Mouse (Mus musculus) embryonic facial prominence, embryonic 15.5 days (tissue): Measurements from ENCODE around the gene Msx3. TPM values are rescaled to one million over a fixed set of nuclear protein-coding genes. Genes with fewer than 3 reads are reported as not detected.

Experiments used
- ATAC-seq: fragments of 200-750 bp; cut with Nextera tagmentation; 2 replicates; pipeline ENCODE4 v1.8.0; 2017; ENCODE audit warnings: low read depth, moderate TSS enrichment; ENCODE audit not compliant: insufficient number of reproducible peaks, low FRiP score, low TSS enrichment
- H3K27ac ChIP-seq: fragments of 300-500 bp; sonication (generic); replicated peaks from 2 replicates; pipeline ENCODE4 v1.5.1; 2015; ENCODE audit warnings: mild to moderate bottlenecking, inconsistent platforms
- H3K27me3 ChIP-seq: fragments of 300-500 bp; sonication (generic); 2 replicates; pipeline ENCODE4 v1.6.1; 2015; ENCODE audit warnings: inconsistent platforms
- H3K36me3 ChIP-seq: fragments of 300-500 bp; sonication (generic); 2 replicates; pipeline ENCODE4 v1.6.1; 2015; ENCODE audit warnings: mild to moderate bottlenecking, inconsistent platforms
- H3K4me1 ChIP-seq: fragments of 300-500 bp; sonication (generic); 2 replicates; pipeline ENCODE4 v1.6.1; 2015; ENCODE audit warnings: inconsistent platforms
- H3K4me2 ChIP-seq: fragments of 300-500 bp; sonication (generic); replicated peaks from 2 replicates; pipeline ENCODE4 v1.6.1; 2015; ENCODE audit warnings: mild to moderate bottlenecking, inconsistent platforms
- H3K4me3 ChIP-seq: fragments of 300-500 bp; sonication (generic); replicated peaks from 2 replicates; pipeline ENCODE4 v1.5.1; 2015; ENCODE audit warnings: mild to moderate bottlenecking, inconsistent platforms
- H3K9ac ChIP-seq: fragments of 300-500 bp; sonication (generic); 2 replicates; pipeline ENCODE4 v1.6.1; 2015; ENCODE audit warnings: inconsistent platforms
- H3K9me3 ChIP-seq: fragments of 300-500 bp; sonication (generic); replicated peaks from 2 replicates; pipeline ENCODE4 v1.6.1; 2016; ENCODE audit warnings: inconsistent platforms
- WGBS: fragments of 180-500 bp; shearing (Covaris S2); methylation state at CpG from one replicate; pipeline ENCODE4 v1.1.7; 2015; 5-methylcytosine and 5-hydroxymethylcytosine counted together
- polyA plus RNA-seq: library from polyadenylated mRNA; unstranded; fragments of >200 nt; fragmentation: Nextera tagmentation; extraction: Ambion mirVana; gene quantifications from 2 replicates; pipeline ENCODE4 v1.2.1, GENCODE M21; 2015

The Msx3 gene
- polyA plus RNA-seq = not detected in 2 replicates

GRCm38 (mm10) chr7:140048361-140049114 is at the start of gene Msx3:
TSS of gene Msx3 (minus strand) at chr7:140049089.
- H3K4me1 ChIP-seq = peaks cover 25% of the 10 kb centered on the region
- peak; percentile 11; the same call in 1 of the 2 replicates for ATAC-seq
- no peak within 1 kb of the TSS; the same call in 1 of the 2 replicates for H3K9ac ChIP-seq
- H3K27me3 ChIP-seq = peaks cover 93% of the 10 kb centered on the region
- H3K4me2 ChIP-seq = peak within 1 kb of the TSS; percentile 83
- WGBS = under 1% methylated on average over 56 of the region's 56 CpGs
- H3K36me3 ChIP-seq = no peaks in the 10 kb centered on the region
- no peaks in the 10 kb centered on the region for H3K9me3 ChIP-seq
- H3K27ac ChIP-seq = no peak within 1 kb of the TSS
- peak within 1 kb of the TSS; percentile 45 for H3K4me3 ChIP-seq

- H3K4me2 ChIP-seq = no peak overlapping the region
- H3K27me3 ChIP-seq = no peaks in the 10 kb centered on the region
- no peak overlapping the region for H3K27ac ChIP-seq
- no peaks in the 10 kb centered on the region for H3K9me3 ChIP-seq
- H3K36me3 ChIP-seq = no peaks in the 10 kb centered on the region
- peaks cover 12% of the 10 kb centered on the region for H3K4me1 ChIP-seq
- ATAC-seq = no peak
- no peak overlapping the region for H3K9ac ChIP-seq
- 96% methylated on average over 1 of the region's 1 CpGs for WGBS
- no peak overlapping the region for H3K4me3 ChIP-seq
These were observed 49.6 kb upstream of the Msx3 start for GRCm38 (mm10) chr7:140098466-140098865.

GRCm38 (mm10) chr7:140096055-140096454 is 47.2 kb upstream of the Msx3 start:
- H3K9ac ChIP-seq = no peak overlapping the region
- H3K27ac ChIP-seq = no peak overlapping the region
- H3K4me3 ChIP-seq = no peak overlapping the region
- H3K36me3 ChIP-seq = no peaks in the 10 kb centered on the region
- no peaks in the 10 kb centered on the region for H3K4me1 ChIP-seq
- H3K4me2 ChIP-seq = no peak overlapping the region
- ATAC-seq = no peak
- H3K27me3 ChIP-seq = no peaks in the 10 kb centered on the region
- H3K9me3 ChIP-seq = no peaks in the 10 kb centered on the region

GRCm38 (mm10) chr7:140095556-140095955 is 46.7 kb upstream of the Msx3 start:
- H3K27me3 ChIP-seq = no peaks in the 10 kb centered on the region
- H3K27ac ChIP-seq = no peak overlapping the region
- ATAC-seq = no peak
- no peaks in the 10 kb centered on the region for H3K4me1 ChIP-seq
- WGBS = 56% methylated on average over 1 of the region's 1 CpGs
- H3K9ac ChIP-seq = no peak overlapping the region
- no peak overlapping the region for H3K4me2 ChIP-seq
- H3K36me3 ChIP-seq = no peaks in the 10 kb centered on the region
- no peaks in the 10 kb centered on the region for H3K9me3 ChIP-seq
- no peak overlapping the region for H3K4me3 ChIP-seq

- ATAC-seq = no peak
- H3K9ac ChIP-seq = no peak overlapping the region
- H3K9me3 ChIP-seq = no peaks in the 10 kb centered on the region
- H3K27ac ChIP-seq = no peak overlapping the region
- WGBS = 51% methylated on average over 5 of the region's 5 CpGs
- no peaks in the 10 kb centered on the region for H3K27me3 ChIP-seq
- H3K4me1 ChIP-seq = no peaks in the 10 kb centered on the region
- no peak overlapping the region for H3K4me3 ChIP-seq
- no peak overlapping the region for H3K4me2 ChIP-seq
- no peaks in the 10 kb centered on the region for H3K36me3 ChIP-seq
These were observed 46.1 kb upstream of the Msx3 start for GRCm38 (mm10) chr7:140094954-140095353.

- H3K27me3 ChIP-seq = no peaks in the 10 kb centered on the region
- no peaks in the 10 kb centered on the region for H3K4me1 ChIP-seq
- ATAC-seq = no peak
- 71% methylated on average over 5 of the region's 5 CpGs for WGBS
- no peak within 1 kb of the TSS for H3K9ac ChIP-seq
- no peaks in the 10 kb centered on the region for H3K36me3 ChIP-seq
- no peak within 1 kb of the TSS for H3K4me3 ChIP-seq
- H3K9me3 ChIP-seq = no peaks in the 10 kb centered on the region
- H3K27ac ChIP-seq = no peak within 1 kb of the TSS
- H3K4me2 ChIP-seq = no peak within 1 kb of the TSS
These were observed 44.1 kb upstream of the Msx3 start, which contains the start of gene Prap1 for GRCm38 (mm10) chr7:140092924-140093528. TSS of gene Prap1 (plus strand) at chr7:140093395.

- no peak overlapping the region for H3K9ac ChIP-seq
- no peaks in the 10 kb centered on the region for H3K9me3 ChIP-seq
- no peaks in the 10 kb centered on the region for H3K27me3 ChIP-seq
- H3K4me1 ChIP-seq = no peaks in the 10 kb centered on the region
- H3K4me3 ChIP-seq = no peak overlapping the region
- H3K4me2 ChIP-seq = no peak overlapping the region
- WGBS = 64% methylated on average over 10 of the region's 10 CpGs
- no peak overlapping the region for H3K27ac ChIP-seq
- ATAC-seq = no peak
- no peaks in the 10 kb centered on the region for H3K36me3 ChIP-seq
These were observed 41.7 kb upstream of the Msx3 start for GRCm38 (mm10) chr7:140090601-140091000.

GRCm38 (mm10) chr7:140082242-140082678 is 33.4 kb upstream of the Msx3 start, which contains the start of gene Caly:
TSS of gene Caly (minus strand) at chr7:140082548.
- Histone ChIP-seq H3K36me3 (no peaks in the 10 kb centered on the region), H3K4me1 (peaks cover 20% of the 10 kb centered on the region), H3K4me3 (no peak within 1 kb of the TSS), H3K4me2 (no peak within 1 kb of the TSS), H3K27me3 (peaks cover 43% of the 10 kb centered on the region), H3K27ac (no peak within 1 kb of the TSS), H3K9me3 (no peaks in the 10 kb centered on the region), H3K9ac (no peak within 1 kb of the TSS)
- ATAC-seq = peak; percentile 43; the same call in 1 of the 2 replicates
- 6% methylated on average over 18 of the region's 18 CpGs for WGBS

- 18% methylated on average over 20 of the region's 20 CpGs for WGBS
These were observed 32.7 kb upstream of the Msx3 start for GRCm38 (mm10) chr7:140081408-140082241.

GRCm38 (mm10) chr7:140080503-140081156 is 31.7 kb upstream of the Msx3 start:
- Histone ChIP-seq H3K27ac (no peak overlapping the region), H3K4me2 (peak overlapping the region; percentile 44), H3K36me3 (no peaks in the 10 kb centered on the region), H3K9ac (no peak overlapping the region), H3K9me3 (no peaks in the 10 kb centered on the region), H3K27me3 (peaks cover 43% of the 10 kb centered on the region), H3K4me3 (peak overlapping the region; percentile 26), H3K4me1 (peaks cover 20% of the 10 kb centered on the region)
- 4% methylated on average over 24 of the region's 24 CpGs for WGBS
- peak; percentile 58 for ATAC-seq

More at GRCm38 (mm10) chr7:140081408-140082241, 32.7 kb upstream of the Msx3 start:
- H3K9ac ChIP-seq = no peak overlapping the region
- peaks cover 20% of the 10 kb centered on the region for H3K4me1 ChIP-seq
- 0 out of 2 replicates have a peak, but pooled peaks have one; percentile 6 for ATAC-seq
- peaks cover 43% of the 10 kb centered on the region for H3K27me3 ChIP-seq
- no peak overlapping the region for H3K4me2 ChIP-seq
- H3K4me3 ChIP-seq = no peak overlapping the region
- H3K9me3 ChIP-seq = no peaks in the 10 kb centered on the region
- no peaks in the 10 kb centered on the region for H3K36me3 ChIP-seq
- no peak overlapping the region for H3K27ac ChIP-seq
